Mouse (Mus musculus) lung, embryonic 14.5 days (tissue): ENCODE results near the gene Il25. TPM values are rescaled to one million over a fixed set of nuclear protein-coding genes. Genes with fewer than 3 reads are reported as not detected.
"Not testable (repeated sequence)": the region's sequence is repeated elsewhere in the genome, so short reads cannot be mapped to it uniquely, and the experiment has no call there.

ENCODE experiments used
- ATAC-seq: fragments of 200-750 bp; cut with Nextera tagmentation; 2 replicates; pipeline ENCODE4 v1.8.0; 2017; ENCODE audit warnings: mild to moderate bottlenecking, moderate TSS enrichment, moderate library complexity; ENCODE audit not compliant: insufficient read depth
- DNase-seq: peaks from one replicate; pipeline ENCODE4 v3.0.0-alpha.2; 2015
- H3K27ac ChIP-seq: fragments of 300-500 bp; sonication (generic); 2 replicates; pipeline ENCODE4 v1.5.1; 2014; ENCODE audit warnings: low read depth, mild to moderate bottlenecking, moderate library complexity
- H3K27me3 ChIP-seq: fragments of 300-500 bp; sonication (generic); 2 replicates; pipeline ENCODE4 v1.6.1; 2014; ENCODE audit warnings: low read length, control low read depth; ENCODE audit not compliant: insufficient read depth
- H3K36me3 ChIP-seq: fragments of 300-500 bp; sonication (generic); 2 replicates; pipeline ENCODE4 v1.6.1; 2014; ENCODE audit warnings: control low read depth; ENCODE audit not compliant: insufficient read depth
- H3K4me1 ChIP-seq: fragments of 300-500 bp; sonication (generic); 2 replicates; pipeline ENCODE4 v1.6.1; 2014; ENCODE audit warnings: antibody characterized with exemption, control low read depth; ENCODE audit not compliant: insufficient read depth
- H3K4me2 ChIP-seq: fragments of 300-500 bp; sonication (generic); 2 replicates; pipeline ENCODE4 v1.6.1; 2014; ENCODE audit warnings: mild to moderate bottlenecking
- H3K4me3 ChIP-seq: fragments of 300-500 bp; sonication (generic); 2 replicates; pipeline ENCODE4 v1.5.1; 2014; ENCODE audit warnings: low read depth, low read length
- H3K9ac ChIP-seq: fragments of 300-500 bp; sonication (generic); 2 replicates; pipeline ENCODE4 v1.6.1; 2014
- H3K9me3 ChIP-seq: fragments of 300-500 bp; sonication (generic); 2 replicates; pipeline ENCODE4 v1.6.1; 2016; ENCODE audit warnings: low read depth, low read length, control low read depth
- CTCF ChIP-seq: IDR thresholded peaks from 2 replicates; pipeline ENCODE4 v1.5.1; 2016; ENCODE audit warnings: antibody characterized with exemption, low read depth
- WGBS: fragments of 180-500 bp; shearing (Covaris S2); extraction: QIAGEN DNeasy Blood & Tissue Kit; methylation state at CpG from one replicate; pipeline ENCODE4 v1.1.7; 2014; 5-methylcytosine and 5-hydroxymethylcytosine counted together
- polyA plus RNA-seq: library from polyadenylated mRNA; unstranded; fragments of >200 nt; fragmentation: Nextera tagmentation; extraction: Ambion mirVana; gene quantifications from 2 replicates; pipeline ENCODE4 v1.2.1, GENCODE M21; 2014

Il25 gene
- polyA plus RNA-seq, 1 experiment from 2014 or later: not detected

GRCm38 (mm10) chr14:54962714-54963113 is 30.2 kb downstream of the Il25 start:
- Histone ChIP-seq H3K9ac (peak overlapping the region; percentile 16; the same call in 1 of the 2 replicates), H3K4me3 (no peak overlapping the region), H3K4me2 (no peak overlapping the region), H3K27me3 (no peaks in the 10 kb centered on the region), H3K27ac (no peak overlapping the region), H3K9me3 (no peaks in the 10 kb centered on the region), H3K36me3 (no peaks in the 10 kb centered on the region), H3K4me1 (no peaks in the 10 kb centered on the region)
- 78% methylated on average over 7 of the region's 7 CpGs for WGBS
- no peak for ATAC-seq
- no peak for TF ChIP-seq CTCF
- no peak for DNase-seq

DNA sequence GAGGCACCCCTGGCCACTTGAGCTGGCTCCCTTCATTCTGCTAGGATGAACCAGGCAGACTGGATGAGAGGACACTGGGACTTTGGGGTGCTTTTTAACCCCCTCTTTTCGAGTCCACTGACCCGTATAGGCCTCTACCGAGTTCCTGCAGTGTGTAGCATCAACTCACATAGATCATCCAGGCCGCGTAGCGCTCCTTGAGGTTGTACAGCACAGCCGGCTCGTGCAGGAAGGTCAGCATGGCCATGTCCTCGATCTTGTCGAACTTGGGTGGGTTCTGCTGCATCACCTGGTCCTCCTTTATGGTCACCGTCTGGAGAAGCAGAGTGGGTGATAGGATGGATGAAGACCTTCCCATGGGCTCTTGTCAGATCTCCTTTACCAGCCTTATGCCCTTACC is 31.2 kb downstream of the Il25 start:
- Histone ChIP-seq H3K27me3 (no peaks in the 10 kb centered on the region), H3K27ac (0 out of 2 replicates have a peak overlapping the region, but pooled peaks have one; percentile 25), H3K36me3 (no peaks in the 10 kb centered on the region), H3K4me1 (no peaks in the 10 kb centered on the region), H3K9ac (no peak overlapping the region), H3K9me3 (no peaks in the 10 kb centered on the region), H3K4me3 (no peak overlapping the region), H3K4me2 (no peak overlapping the region)
- TF ChIP-seq CTCF: no peak
- ATAC-seq (no peak), DNase-seq (no peak)
- WGBS: 89% methylated on average over 11 of the region's 11 CpGs

- no peaks in the 10 kb centered on the region for H3K9me3 ChIP-seq
- H3K36me3 ChIP-seq: no peaks in the 10 kb centered on the region
- 62% methylated on average over 15 of the region's 15 CpGs for WGBS
- H3K4me1 ChIP-seq: no peaks in the 10 kb centered on the region
- H3K4me2 ChIP-seq: no peak overlapping the region
- TF ChIP-seq CTCF: no peak
- H3K9ac ChIP-seq: peak overlapping the region; percentile 7; the same call in 1 of the 2 replicates
- no peak for DNase-seq
- H3K4me3 ChIP-seq: 0 out of 2 replicates have a peak overlapping the region, but pooled peaks have one; percentile 3
- no peak overlapping the region for H3K27ac ChIP-seq
- H3K27me3 ChIP-seq: no peaks in the 10 kb centered on the region
- no peak for ATAC-seq
Measured at GRCm38 (mm10) chr14:54965044-54965443, 32.5 kb downstream of the Il25 start.

DNA sequence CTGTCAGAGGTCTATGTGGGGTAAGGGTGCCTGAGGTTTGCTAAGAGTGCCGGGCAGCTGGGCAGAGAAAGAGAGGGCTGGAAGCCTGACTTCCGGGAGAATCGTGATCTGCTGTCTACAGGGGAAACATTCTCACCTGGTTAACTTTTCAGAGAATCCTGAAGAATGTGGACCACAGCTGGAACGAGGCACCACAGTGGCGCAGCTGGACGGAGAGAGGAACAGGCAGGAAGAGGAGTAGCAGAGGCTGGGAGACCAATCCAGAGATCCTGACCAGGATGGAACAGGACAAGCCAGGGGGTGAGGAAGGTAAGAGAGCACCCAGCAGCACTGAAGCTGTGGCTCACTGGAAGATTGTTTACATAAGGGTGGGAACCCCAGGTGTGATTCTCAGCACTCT is 33.1 kb downstream of the Il25 start:
- DNase-seq (no peak), ATAC-seq (no peak)
- H3K27me3 ChIP-seq: no peaks in the 10 kb centered on the region
- H3K4me2 ChIP-seq: no peak overlapping the region
- no peaks in the 10 kb centered on the region for H3K4me1 ChIP-seq
- H3K27ac ChIP-seq: peak overlapping the region; percentile 2; the same call in 1 of the 2 replicates
- no peak for TF ChIP-seq CTCF
- no peaks in the 10 kb centered on the region for H3K36me3 ChIP-seq
- WGBS: 47% methylated on average over 6 of the region's 6 CpGs
- peak overlapping the region; percentile 7; the same call in 1 of the 2 replicates for H3K9ac ChIP-seq
- no peak overlapping the region for H3K4me3 ChIP-seq
- no peaks in the 10 kb centered on the region for H3K9me3 ChIP-seq

GRCm38 (mm10) chr14:54966320-54966977 is 34.0 kb downstream of the Il25 start, which contains the start of gene Myh6:
Gene Myh6, minus strand, starts transcription at chr14:54966927.
- DNase-seq: no peak
- no peak for TF ChIP-seq CTCF
- H3K4me1 ChIP-seq: no peaks in the 10 kb centered on the region
- no peak within 1 kb of the TSS for H3K4me2 ChIP-seq
- H3K27ac ChIP-seq: peak within 1 kb of the TSS; percentile 2; the same call in 1 of the 2 replicates
- no peak for ATAC-seq
- 59% methylated on average over 7 of the region's 7 CpGs for WGBS
- no peak within 1 kb of the TSS for H3K4me3 ChIP-seq
- H3K9me3 ChIP-seq: no peaks in the 10 kb centered on the region
- no peaks in the 10 kb centered on the region for H3K36me3 ChIP-seq
- no peaks in the 10 kb centered on the region for H3K27me3 ChIP-seq
- no peak within 1 kb of the TSS for H3K9ac ChIP-seq

- no peak overlapping the region for H3K27ac ChIP-seq
- WGBS: 73% methylated on average over 3 of the region's 3 CpGs
- no peaks in the 10 kb centered on the region for H3K9me3 ChIP-seq
- no peaks in the 10 kb centered on the region for H3K27me3 ChIP-seq
- H3K4me3 ChIP-seq: no peak overlapping the region
- no peaks in the 10 kb centered on the region for H3K4me1 ChIP-seq
- H3K36me3 ChIP-seq: no peaks in the 10 kb centered on the region
- no peak for TF ChIP-seq CTCF
- H3K4me2 ChIP-seq: no peak overlapping the region
- no peak overlapping the region for H3K9ac ChIP-seq
- DNase-seq (no peak), ATAC-seq (no peak)
Measured at GRCm38 (mm10) chr14:54967874-54968273, 35.4 kb downstream of the Il25 start.

DNA sequence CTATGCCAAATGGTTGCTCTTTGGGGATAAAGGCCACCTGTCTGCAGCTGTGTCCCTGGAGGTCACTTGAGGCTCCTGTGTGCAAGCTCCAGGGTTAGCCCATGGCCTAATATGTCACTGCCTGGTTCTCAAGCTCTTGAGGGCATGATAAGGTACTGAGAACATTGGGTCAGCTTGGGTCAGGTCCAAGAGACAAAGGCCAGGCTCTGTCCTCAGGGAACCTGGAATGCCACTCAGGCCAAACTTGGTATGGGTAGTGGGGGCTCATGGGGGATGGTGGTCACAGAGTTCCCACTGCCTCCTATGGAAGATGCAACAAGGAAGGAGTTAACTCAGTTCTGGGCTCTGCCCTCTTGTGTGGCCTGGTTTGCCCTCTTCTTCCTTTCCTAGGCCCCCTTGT is 35.8 kb downstream of the Il25 start:
- H3K4me2 ChIP-seq: no peak overlapping the region
- no peaks in the 10 kb centered on the region for H3K9me3 ChIP-seq
- DNase-seq: no peak
- H3K4me3 ChIP-seq: no peak overlapping the region
- H3K27ac ChIP-seq: no peak overlapping the region
- H3K4me1 ChIP-seq: no peaks in the 10 kb centered on the region
- TF ChIP-seq CTCF: no peak
- ATAC-seq: no peak
- H3K9ac ChIP-seq: no peak overlapping the region
- H3K36me3 ChIP-seq: no peaks in the 10 kb centered on the region
- H3K27me3 ChIP-seq: no peaks in the 10 kb centered on the region

DNA sequence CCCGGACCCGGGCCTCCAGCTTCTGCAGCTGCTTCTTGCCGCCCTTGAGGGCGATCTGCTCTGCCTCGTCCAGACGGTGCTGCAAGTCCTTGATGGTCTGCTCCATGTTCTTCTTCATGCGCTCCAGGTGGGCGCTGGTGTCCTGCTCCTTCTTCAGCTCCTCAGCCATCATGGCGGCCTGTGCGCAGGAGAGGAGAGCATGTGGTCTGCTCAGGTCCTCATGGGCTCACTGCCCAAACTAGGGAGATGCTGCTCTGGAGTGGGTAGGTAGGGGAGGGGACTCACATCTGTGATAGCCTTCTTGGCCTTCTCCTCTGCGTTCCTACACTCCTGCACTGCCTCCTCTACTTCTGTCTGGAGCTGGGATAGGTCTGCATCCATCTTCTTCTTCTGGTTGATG is 40.3 kb downstream of the Il25 start:
- not testable (repeated sequence) for ATAC-seq, DNase-seq, H3K27ac ChIP-seq, H3K4me3 ChIP-seq, H3K4me1 ChIP-seq, H3K27me3 ChIP-seq, H3K4me2 ChIP-seq, H3K9ac ChIP-seq, H3K9me3 ChIP-seq, H3K36me3 ChIP-seq
- WGBS: 90% methylated on average over 7 of the region's 11 CpGs
